Mouse (Mus musculus): ENCODE results near the gene Lrrn3. TPM values are rescaled to one million over a fixed set of nuclear protein-coding genes. Genes with fewer than 3 reads are reported as not detected.

Lrrn3 gene
- polyA plus RNA-seq (2012; rRNA removed) = 55.2 and 58.6 TPM in 2 replicates

GRCm38 (mm10) chr12:41486331-41486730, at the start of gene Lrrn3:
Gene Lrrn3 (minus strand): TSS chr12:41486431.

